Mouse (Mus musculus) cerebellum, postnatal 10 days (tissue): ENCODE measurements around the gene Etv2.
A peak's percentile ranks its signal among the peaks of the same experiment; 100 is the strongest.

ENCODE experiments used
- DNase-seq, 2 experiments: peaks; one replicate each; pipeline ENCODE4 v3.0.0; 2021; ENCODE audit warnings: mixed read lengths in 2 of 2

Etv2 gene

DNA sequence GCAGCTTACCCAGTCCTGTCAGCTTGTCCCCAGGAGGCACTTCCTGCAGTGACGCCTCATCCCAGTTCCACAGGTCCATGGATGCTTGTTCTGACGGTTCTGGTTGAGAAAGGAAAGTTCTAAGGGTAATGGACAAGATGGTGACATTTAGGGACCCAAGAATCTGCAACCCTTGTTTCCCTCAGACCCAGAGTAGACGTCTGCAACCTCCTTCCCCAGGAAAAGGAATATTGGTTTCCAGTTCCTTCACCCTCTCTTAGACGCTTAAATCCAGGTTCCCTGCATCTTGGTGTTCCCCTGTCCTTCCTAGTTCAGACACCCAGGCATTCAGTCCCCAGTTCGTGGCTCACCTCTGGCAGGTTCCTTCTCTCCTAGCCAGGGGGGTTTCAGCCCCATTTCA, at the start of gene Etv2:
Etv2 (minus strand) TSS at position 101 of the 400 bp plus-strand sequence.
- no peak for DNase-seq

GRCm38 (mm10) chr7:30683425-30683824, 47.8 kb upstream of the Etv2 start:
- no peak for DNase-seq

DNA sequence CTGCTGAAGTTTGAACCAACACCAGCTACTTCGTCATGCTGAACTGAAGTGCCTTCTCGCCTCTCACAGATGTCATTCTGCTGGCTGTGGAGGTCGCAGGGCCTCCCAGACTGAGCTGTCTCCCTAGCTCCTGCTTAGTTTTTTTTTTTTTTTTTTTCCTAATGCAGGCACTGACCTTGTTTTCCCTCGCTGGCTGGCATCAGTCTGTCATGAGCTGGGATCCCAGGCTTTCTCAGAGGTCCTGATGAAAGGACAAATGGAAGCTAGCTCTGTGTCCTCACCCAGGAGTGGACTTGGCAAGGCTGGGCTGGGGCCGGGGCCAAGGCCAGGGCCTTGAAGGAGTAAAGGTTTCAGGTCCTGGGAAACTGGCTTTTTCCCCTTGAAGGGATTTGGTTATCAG, 46.2 kb upstream of the Etv2 start:
- DNase-seq = no peak

GRCm38 (mm10) chr7:30678263-30678975, 42.8 kb upstream of the Etv2 start:
- peak; percentile 86 to 89 for DNase-seq

- DNase-seq = no peak
These were observed 35.8 kb upstream of the Etv2 start, which contains the start of gene Pmis2 for GRCm38 (mm10) chr7:30671480-30671879. TSS of gene Pmis2 (minus strand) at chr7:30671605.

- DNase-seq = no peak
These were observed 33.6 kb upstream of the Etv2 start for GRCm38 (mm10) chr7:30669229-30669628.

DNA sequence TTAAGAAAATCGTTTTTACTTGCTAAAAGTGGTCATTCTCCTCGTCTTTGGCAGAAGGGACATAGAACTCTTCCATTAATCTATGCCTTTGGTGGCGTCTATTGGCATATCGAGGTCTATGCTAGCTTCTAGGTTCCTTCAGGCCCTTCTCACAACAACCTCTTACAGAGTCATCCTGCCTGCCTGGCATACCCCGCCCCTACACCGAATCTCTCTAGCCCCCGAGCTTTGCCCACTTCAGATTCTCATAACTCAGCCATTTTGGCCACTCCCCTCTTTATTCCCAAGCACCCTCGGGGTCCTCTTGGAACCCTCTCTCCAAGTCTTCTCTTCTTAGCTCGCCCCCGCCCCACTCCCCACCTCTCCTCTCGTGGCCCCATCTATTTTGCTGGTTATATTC, 29.7 kb upstream of the Etv2 start:
- DNase-seq = peak; percentile 48 to 66

- DNase-seq = peak; percentile 96
These were observed 29.0 kb upstream of the Etv2 start, which contains the start of gene Haus5 for GRCm38 (mm10) chr7:30664529-30665200. TSS of gene Haus5 (minus strand) at chr7:30664994.

GRCm38 (mm10) chr7:30649591-30650540, 14.2 kb upstream of the Etv2 start, which contains the start of gene Rbm42:
TSS of gene Rbm42 (minus strand) at chr7:30650317.
- peak; percentile 99 for DNase-seq

DNA sequence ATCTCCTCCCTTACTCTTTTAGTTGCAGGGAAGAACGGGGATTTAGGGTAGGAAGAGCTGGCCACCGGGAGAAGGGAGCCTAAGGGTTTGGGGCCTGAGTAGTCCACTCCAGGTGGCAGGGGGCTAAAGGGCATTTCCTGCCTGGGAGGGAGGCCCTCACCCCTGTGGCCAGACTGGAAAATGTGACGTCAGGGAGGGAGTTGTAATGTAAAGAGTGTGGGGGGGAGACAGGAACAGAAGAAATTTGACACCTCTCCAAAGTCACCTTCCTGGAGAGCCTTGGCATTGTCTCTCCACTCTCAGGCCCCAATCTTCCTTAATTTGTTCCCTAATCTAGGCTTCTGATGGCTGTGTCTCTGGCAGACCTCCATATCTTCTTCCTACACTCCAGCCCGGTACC, 3.4 kb upstream of the Etv2 start:
- no peak for DNase-seq

GRCm38 (mm10) chr7:30636395-30636794, 743 bp upstream of the Etv2 start:
- DNase-seq = no peak

- peak; percentile 76 to 82 for DNase-seq
These were observed 1.0 kb downstream of the Etv2 start for GRCm38 (mm10) chr7:30634621-30635020.

DNA sequence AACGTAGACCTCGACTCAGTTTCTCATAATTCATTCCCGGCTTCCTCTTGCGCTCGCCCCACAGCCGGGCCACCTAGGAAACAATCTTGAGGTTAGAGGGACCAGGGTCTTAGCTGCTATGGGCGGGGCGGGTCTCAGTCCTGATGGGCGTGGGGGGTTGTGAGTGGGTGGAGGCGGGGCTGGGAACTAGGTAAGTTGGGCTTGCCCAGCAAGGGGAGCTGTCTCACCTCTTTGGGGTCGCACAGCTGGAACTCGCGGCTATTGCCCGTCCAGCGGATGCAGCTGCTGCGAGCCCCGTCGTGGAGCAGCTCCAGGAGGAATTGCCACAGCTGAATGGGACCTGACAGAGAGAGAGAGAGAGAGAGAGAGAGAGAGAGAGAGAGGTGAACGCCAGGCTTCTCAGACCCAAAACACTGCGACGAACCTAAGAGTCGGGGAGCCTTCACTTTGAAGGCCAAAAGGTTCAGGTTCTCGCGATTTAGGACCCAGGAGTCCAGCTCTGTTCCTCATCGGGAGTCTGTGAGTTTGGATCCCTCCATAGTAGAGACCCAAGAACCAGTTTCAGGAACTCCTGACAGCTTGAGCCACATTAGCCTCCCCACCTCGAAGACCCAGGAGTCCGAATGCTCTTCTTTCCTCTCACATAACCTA, 1.8 kb downstream of the Etv2 start:
- no peak for DNase-seq

DNA sequence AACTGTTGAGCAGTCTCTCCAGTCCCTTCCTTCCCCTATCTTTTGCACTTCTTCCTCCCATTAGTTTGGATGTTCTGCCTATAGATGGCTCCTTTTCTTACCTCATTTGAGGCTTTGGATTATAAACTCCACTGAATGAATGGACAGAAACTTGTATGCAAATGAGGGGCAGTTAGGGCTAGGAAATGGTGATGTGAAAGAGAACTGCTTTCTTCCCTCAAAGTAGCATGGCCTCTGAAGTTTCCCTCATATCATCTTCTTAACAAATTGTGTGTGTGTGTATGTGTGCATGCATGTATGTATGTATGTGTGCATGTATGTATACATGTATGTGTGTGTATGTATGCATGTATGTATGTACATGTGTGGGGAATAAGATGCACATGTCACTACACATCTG, 6.6 kb downstream of the Etv2 start:
- DNase-seq = no peak

DNA sequence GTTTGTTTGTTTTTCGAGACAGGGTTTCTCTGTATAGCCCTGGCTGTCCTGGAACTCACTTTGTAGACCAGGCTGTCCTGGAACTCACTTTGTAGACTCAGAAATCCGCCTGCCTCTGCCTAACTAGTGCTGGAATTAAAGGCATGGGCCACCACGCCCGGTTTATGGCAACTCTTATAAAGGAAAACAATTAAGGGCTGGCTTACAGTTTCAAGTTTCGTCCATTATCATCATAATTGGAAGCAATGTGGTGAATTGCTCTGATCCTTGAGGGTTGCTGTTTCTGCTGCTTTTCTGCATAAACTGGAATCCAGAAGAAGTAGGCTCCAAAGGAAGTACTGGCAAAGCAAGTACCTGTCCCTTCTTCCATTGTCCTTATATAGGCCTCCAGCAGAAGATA, 9.0 kb downstream of the Etv2 start:
- no peak for DNase-seq

- DNase-seq = peak; percentile 92
These were observed 9.9 kb downstream of the Etv2 start, which contains the start of gene Cox6b1 for GRCm38 (mm10) chr7:30625530-30626384. TSS of gene Cox6b1 (minus strand) at chr7:30626151.

DNA sequence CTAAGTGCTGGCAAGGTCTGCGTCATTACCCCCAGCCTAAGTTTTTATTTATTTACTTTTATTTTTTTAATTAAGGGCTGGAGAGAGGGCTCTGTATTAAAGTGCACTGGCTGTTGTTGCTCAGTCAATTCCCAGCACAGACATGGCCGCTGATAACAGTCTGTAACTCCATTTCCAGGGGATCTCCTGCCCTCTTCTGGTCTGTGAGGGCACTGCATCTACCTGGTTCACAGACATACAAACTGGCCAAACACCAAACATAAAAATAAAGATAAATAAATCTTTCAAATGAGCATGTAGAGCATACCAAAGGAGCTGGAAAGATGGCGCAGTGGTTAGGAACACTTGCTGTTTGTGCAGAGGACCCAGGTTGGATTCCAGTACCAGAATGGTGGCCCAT, 16.4 kb downstream of the Etv2 start:
- DNase-seq = peak; percentile 55 to 66

DNA sequence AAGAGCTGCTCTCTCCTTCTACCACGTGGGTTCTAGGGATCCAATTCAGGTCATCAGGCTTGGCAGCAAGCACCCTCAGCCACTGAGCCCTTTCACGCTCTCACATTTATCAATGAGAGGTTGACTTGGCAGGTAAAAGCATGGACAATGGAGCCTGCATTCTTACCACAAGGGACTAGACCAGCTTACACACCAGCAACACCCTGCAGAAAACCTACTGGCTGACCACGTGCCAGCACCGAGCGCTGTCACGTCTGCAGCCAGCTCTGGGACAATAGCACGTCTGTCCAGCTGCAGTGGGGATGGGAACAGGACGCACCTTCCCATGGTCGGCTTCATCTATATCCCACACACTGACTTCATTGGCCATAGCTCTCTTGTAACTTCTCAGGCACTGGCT, 17.0 kb downstream of the Etv2 start:
- DNase-seq = no peak

GRCm38 (mm10) chr7:30615049-30615760, 20.4 kb downstream of the Etv2 start:
- no peak for DNase-seq

DNA sequence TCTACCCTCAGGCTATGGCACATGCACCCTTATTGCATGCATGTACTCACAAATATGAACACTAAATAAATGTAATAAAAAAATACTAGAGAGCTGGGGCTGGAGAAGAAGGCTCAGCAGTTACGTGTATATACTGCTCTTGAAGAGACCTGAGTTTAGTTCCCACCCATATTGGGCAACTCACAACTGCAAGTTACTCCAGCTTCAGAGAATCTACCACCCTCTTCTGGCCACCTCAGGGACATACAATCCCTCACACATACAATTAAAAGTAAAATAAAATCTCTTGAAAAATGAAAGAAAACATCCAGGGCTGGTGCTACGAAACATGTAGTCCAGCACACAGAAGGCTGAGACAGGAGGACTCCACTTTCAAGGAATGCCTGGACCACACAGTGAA, 21.2 kb downstream of the Etv2 start:
- DNase-seq = no peak
